Comparison of ENCODE assay signal across 9 mouse cellular contexts in genomic region chr2:93199531-93199974, GRCm38 (mm10). TPM values are rescaled to one million over a fixed set of nuclear protein-coding genes. Genes with fewer than 3 reads are reported as not detected.
DNase-seq lines count a peak whose midpoint lies in the region; ATAC-seq and TF ChIP-seq lines count a peak whose summit lies in the region.
"Had no signal": no experiment of that assay in that cellular context is flagged by ENCODE, and none has a peak within 500 bp of the region (broad histone marks: within the 10 kb centered on the region; RNA-seq: fewer than 3 reads in every experiment).

No protein-coding gene starts in this region.

- no peak overlapping the region for H3K4me2 ChIP-seq in forebrain, postnatal 0 days (ENCODE audit: low read depth)
- H3K4me2 ChIP-seq in hindbrain, embryonic 11.5 days (replicated peaks; ENCODE audit: low read depth, low read length), result no peak overlapping the region
- no peak overlapping the region for H3K4me2 ChIP-seq in limb, embryonic 11.5 days (ENCODE audit: low read depth, severe bottlenecking)
- no peak overlapping the region for H3K4me2 ChIP-seq in midbrain, embryonic 12.5 days (replicated peaks)
- H3K4me2 ChIP-seq: embryonic facial prominence, embryonic 12.5 days had no signal

- H3K36me3 ChIP-seq in forebrain, postnatal 0 days (ENCODE audit: insufficient read depth), result peaks cover 28% of the 10 kb centered on the region
- peaks cover 15% of the 10 kb centered on the region for H3K36me3 ChIP-seq in hindbrain, embryonic 11.5 days (ENCODE audit: control insufficient read depth, insufficient read depth, low read length)
- H3K36me3 ChIP-seq in limb, embryonic 11.5 days (ENCODE audit: control insufficient read depth, insufficient read depth, low read length), result no peaks in the 10 kb centered on the region
- H3K36me3 ChIP-seq in midbrain, embryonic 12.5 days, result peaks cover 69% of the 10 kb centered on the region
- H3K36me3 ChIP-seq: embryonic facial prominence, embryonic 12.5 days had no signal

- no peak overlapping the region for H3K9ac ChIP-seq in forebrain, postnatal 0 days
- no peak overlapping the region for H3K9ac ChIP-seq in hindbrain, embryonic 11.5 days (ENCODE audit: low read depth, low read length)
- no peak overlapping the region; the same call in 1 of the 2 replicates for H3K9ac ChIP-seq in limb, embryonic 11.5 days (ENCODE audit: low read length)
- H3K9ac ChIP-seq in midbrain, embryonic 12.5 days (replicated peaks), result 0 out of 2 replicates have a peak overlapping the region, but pooled peaks have one; percentile 24
- H3K9ac ChIP-seq: embryonic facial prominence, embryonic 12.5 days had no signal

- H3K27me3 ChIP-seq in forebrain, postnatal 0 days (ENCODE audit: insufficient read depth, low read length), result no peaks in the 10 kb centered on the region
- no peaks in the 10 kb centered on the region for H3K27me3 ChIP-seq in hindbrain, embryonic 11.5 days (ENCODE audit: control insufficient read depth, insufficient read depth, low read length)
- H3K27me3 ChIP-seq in limb, embryonic 11.5 days (ENCODE audit: control insufficient read depth, insufficient read depth, low read length), result no peaks in the 10 kb centered on the region
- H3K27me3 ChIP-seq in midbrain, embryonic 12.5 days, result no peaks in the 10 kb centered on the region
- H3K27me3 ChIP-seq: embryonic facial prominence, embryonic 12.5 days had no signal

- no peak overlapping the region for H3K27ac ChIP-seq in forebrain, postnatal 0 days (ENCODE audit: low read depth, low read length)
- H3K27ac ChIP-seq in hindbrain, embryonic 11.5 days (ENCODE audit: low read depth, low read length), result no peak overlapping the region
- H3K27ac ChIP-seq in limb, embryonic 11.5 days (replicated peaks; ENCODE audit: low read depth, low read length), result no peak overlapping the region
- H3K27ac ChIP-seq in midbrain, embryonic 12.5 days (replicated peaks), result peak overlapping the region; percentile 58
- H3K27ac ChIP-seq: embryonic facial prominence, embryonic 12.5 days had no signal

- 0 out of 2 replicates have a peak, but pooled peaks have one; percentile 3 for ATAC-seq in cerebellum, adult (ENCODE audit: insufficient number of reproducible peaks, low FRiP score, low TSS enrichment)
- ATAC-seq in forebrain, postnatal 0 days, result peak; percentile 30
- ATAC-seq in hindbrain, embryonic 11.5 days (ENCODE audit: low FRiP score), result no peak; the same call in 1 of the 2 replicates
- peak; percentile 29; the same call in 1 of the 2 replicates for ATAC-seq in limb, embryonic 11.5 days (ENCODE audit: insufficient number of reproducible peaks, low FRiP score, low TSS enrichment, low read depth)
- peak; percentile 21; the same call in 1 of the 2 replicates for ATAC-seq in midbrain, embryonic 12.5 days (ENCODE audit: low FRiP score, low read depth)

- H3K9me3 ChIP-seq in forebrain, postnatal 0 days (ENCODE audit: low read length), result no peaks in the 10 kb centered on the region
- no peaks in the 10 kb centered on the region for H3K9me3 ChIP-seq in hindbrain, embryonic 11.5 days (ENCODE audit: control insufficient read depth, low read length)
- H3K9me3 ChIP-seq in limb, embryonic 11.5 days (ENCODE audit: control insufficient read depth, low read length), result no peaks in the 10 kb centered on the region
- no peaks in the 10 kb centered on the region for H3K9me3 ChIP-seq in midbrain, embryonic 12.5 days
- H3K9me3 ChIP-seq: embryonic facial prominence, embryonic 12.5 days had no signal

- H3K4me1 ChIP-seq in forebrain, postnatal 0 days (ENCODE audit: insufficient read depth), result no peaks in the 10 kb centered on the region
- H3K4me1 ChIP-seq in hindbrain, embryonic 11.5 days (replicated peaks; ENCODE audit: control insufficient read depth, insufficient read depth, low read length), result peaks cover 9% of the 10 kb centered on the region; the same call in 1 of the 2 replicates
- H3K4me1 ChIP-seq in limb, embryonic 11.5 days (ENCODE audit: control insufficient read depth, insufficient read depth, low read length), result 0 out of 2 replicates have a peak, but pooled peaks cover 3% of the 10 kb centered on the region
- peaks cover 30% of the 10 kb centered on the region for H3K4me1 ChIP-seq in midbrain, embryonic 12.5 days

- peak; percentile 26 for DNase-seq in spleen, adult 12 weeks (ENCODE audit: low spot score)
- DNase-seq in spleen, postnatal 14 days (ENCODE audit: low spot score in 2 of 2), result no peak
- peak; percentile 70 for DNase-seq in forebrain, postnatal 0 days
- peak; percentile 86 for DNase-seq in hindbrain, embryonic 11.5 days (ENCODE audit: low spot score)
- peak; percentile 81 for DNase-seq in limb, embryonic 11.5 days (ENCODE audit: low spot score)
- DNase-seq in testis, postnatal 10 days (ENCODE audit: low spot score), result peak; percentile 78

- no peak overlapping the region for H3K4me3 ChIP-seq in forebrain, postnatal 0 days (ENCODE audit: low read depth, low read length)
- H3K4me3 ChIP-seq in hindbrain, embryonic 11.5 days (ENCODE audit: low read depth, low read length), result no peak overlapping the region
- H3K4me3 ChIP-seq in limb, embryonic 11.5 days (ENCODE audit: low read depth, low read length), result no peak overlapping the region
- no peak overlapping the region for H3K4me3 ChIP-seq in midbrain, embryonic 12.5 days
- H3K4me3 ChIP-seq: embryonic facial prominence, embryonic 12.5 days had no signal

- peak; percentile 94 for TF ChIP-seq CTCF in forebrain, postnatal 0 days (IDR thresholded peaks at IDR 0.05; ENCODE audit: low read depth)

- WGBS in forebrain, postnatal 0 days, result 43% methylated on average over 13 of the region's 13 CpGs
- 49% methylated on average over 9 of the region's 13 CpGs for WGBS in hindbrain, embryonic 11.5 days
- WGBS in limb, embryonic 11.5 days, result 49% methylated on average over 13 of the region's 13 CpGs
- 40% methylated on average over 13 of the region's 13 CpGs for WGBS in midbrain, embryonic 12.5 days

RNA-seq across cellular contexts. Expression of gene Trp53i11, which starts 12.2 kb away (rescaled TPM):
- 113 and 132 TPM in 2 replicates for total RNA-seq in forebrain, postnatal 0 days (2014; rRNA removed)
- polyA plus RNA-seq in forebrain, postnatal 0 days (2015; fragmentation: Nextera tagmentation; extraction: Ambion mirVana), result 95.2 and 123 TPM in 2 replicates
- 204 and 221 TPM in 2 replicates for polyA plus RNA-seq in hindbrain, embryonic 11.5 days (2014; fragmentation: Nextera tagmentation; extraction: Ambion mirVana)
- polyA plus RNA-seq in limb, embryonic 11.5 days (2014; fragmentation: Nextera tagmentation; extraction: Ambion mirVana), result 32.3 and 41.2 TPM in 2 replicates
- polyA plus RNA-seq in midbrain, embryonic 12.5 days (2016; fragmentation: Nextera tagmentation; extraction: Ambion mirVana), result 142 and 172 TPM in 2 replicates

Comparison
In these comparisons a context has a peak if more than half of its experiments do, and no peak if none do; other contexts are left out.
1. DNase-seq: peak in spleen, adult 12 weeks (single experiment), forebrain, postnatal 0 days (single experiment), hindbrain, embryonic 11.5 days (single experiment), limb, embryonic 11.5 days (single experiment) and testis, postnatal 10 days (single experiment); none in spleen, postnatal 14 days (0 of 2).